Mouse (Mus musculus) forebrain, embryonic 11.5 days (tissue): ENCODE results near the gene Nup54. TPM values are rescaled to one million over a fixed set of nuclear protein-coding genes. Genes with fewer than 3 reads are reported as not detected.

Source experiments
- ATAC-seq: fragments of 200-750 bp; cut with Nextera tagmentation; replicated peaks from 2 replicates; pipeline ENCODE4 v1.8.0; 2017; ENCODE audit warnings: moderate TSS enrichment; ENCODE audit not compliant: low FRiP score
- DNase-seq: peaks from one replicate; pipeline ENCODE4 v3.0.0-alpha.2; 2017; ENCODE audit warnings: low spot score
- H3K27ac ChIP-seq: fragments of 300-500 bp; sonication (generic); 2 replicates; pipeline ENCODE4 v1.5.1; 2014; ENCODE audit warnings: low read depth, low read length
- H3K27me3 ChIP-seq: fragments of 300-500 bp; sonication (generic); 2 replicates; pipeline ENCODE4 v1.6.1; 2014; ENCODE audit warnings: mild to moderate bottlenecking, low read length, mixed read lengths; ENCODE audit not compliant: control insufficient read depth, insufficient read depth
- H3K36me3 ChIP-seq: fragments of 300-500 bp; sonication (generic); 2 replicates; pipeline ENCODE4 v1.6.1; 2014; ENCODE audit warnings: mild to moderate bottlenecking, low read length, moderate library complexity, mixed read lengths; ENCODE audit not compliant: control insufficient read depth, insufficient read depth
- H3K4me1 ChIP-seq: fragments of 300-500 bp; sonication (generic); replicated peaks from 2 replicates; pipeline ENCODE4 v1.6.1; 2014; ENCODE audit warnings: low read length, mixed read lengths; ENCODE audit not compliant: control insufficient read depth, insufficient read depth
- H3K4me2 ChIP-seq: fragments of 300-500 bp; sonication (generic); 2 replicates; pipeline ENCODE4 v1.6.1; 2014; ENCODE audit warnings: low read depth, mild to moderate bottlenecking, low read length, moderate library complexity, mixed read lengths; ENCODE audit not compliant: severe bottlenecking
- H3K4me3 ChIP-seq: fragments of 300-500 bp; sonication (generic); 2 replicates; pipeline ENCODE4 v1.5.1; 2014; ENCODE audit warnings: low read depth, low read length
- H3K9ac ChIP-seq: fragments of 300-500 bp; sonication (generic); 2 replicates; pipeline ENCODE4 v1.6.1; 2014; ENCODE audit warnings: low read length
- H3K9me3 ChIP-seq: fragments of 300-500 bp; sonication (generic); 2 replicates; pipeline ENCODE4 v1.6.1; 2016; ENCODE audit warnings: low read length, mixed read lengths; ENCODE audit not compliant: control insufficient read depth
- WGBS: fragments of 180-500 bp; shearing (Covaris S2); extraction: QIAGEN DNeasy Blood & Tissue Kit; methylation state at CpG from one replicate; pipeline ENCODE4 v1.1.7; 2014; 5-methylcytosine and 5-hydroxymethylcytosine counted together
- microRNA-seq: library from miRNA; unstranded; fragments of <30 nt; microRNA quantifications from one replicate; pipeline ENCODE4, GENCODE M21; 2016; ENCODE audit not compliant: insufficient number of aligned reads
- polyA plus RNA-seq: library from polyadenylated mRNA; unstranded; fragments of >200 nt; fragmentation: Nextera tagmentation; extraction: Ambion mirVana; gene quantifications from 2 replicates; pipeline ENCODE4 v1.2.1, GENCODE M21; 2014

Nup54 gene
- polyA plus RNA-seq, 1 experiment from 2014 or later = 65.9 TPM

GRCm38 (mm10) chr5:92369151-92369994 is 65.6 kb downstream of the Nup54 start:
- Histone ChIP-seq H3K4me1 (no peaks in the 10 kb centered on the region), H3K9me3 (no peaks in the 10 kb centered on the region), H3K36me3 (no peaks in the 10 kb centered on the region), H3K9ac (no peak overlapping the region), H3K4me2 (no peak overlapping the region), H3K4me3 (no peak overlapping the region), H3K27ac (no peak overlapping the region), H3K27me3 (no peaks in the 10 kb centered on the region)
- DNase-seq (no peak), ATAC-seq (0 out of 2 replicates have a peak, but pooled peaks have one; percentile 24)
- 78% methylated on average over 13 of the region's 13 CpGs for WGBS

- no peak for DNase-seq
- H3K9ac ChIP-seq = no peak overlapping the region
- H3K9me3 ChIP-seq = no peaks in the 10 kb centered on the region
- H3K36me3 ChIP-seq = no peaks in the 10 kb centered on the region
- no peak overlapping the region for H3K4me2 ChIP-seq
- ATAC-seq = no peak
- H3K4me3 ChIP-seq = no peak overlapping the region
- H3K27me3 ChIP-seq = no peaks in the 10 kb centered on the region
- no peak overlapping the region for H3K27ac ChIP-seq
- 87% methylated on average over 10 of the region's 10 CpGs for WGBS
- no peaks in the 10 kb centered on the region for H3K4me1 ChIP-seq
Observed at GRCm38 (mm10) chr5:92368392-92368791, 66.6 kb downstream of the Nup54 start.

- DNase-seq (peak; percentile 4), ATAC-seq (no peak)
- Histone ChIP-seq H3K27ac (no peak overlapping the region), H3K4me1 (no peaks in the 10 kb centered on the region), H3K4me2 (no peak overlapping the region), H3K27me3 (no peaks in the 10 kb centered on the region), H3K36me3 (no peaks in the 10 kb centered on the region), H3K9me3 (no peaks in the 10 kb centered on the region), H3K9ac (no peak overlapping the region), H3K4me3 (no peak overlapping the region)
- WGBS = 76% methylated on average over 6 of the region's 6 CpGs
Observed at GRCm38 (mm10) chr5:92366565-92366964, 68.5 kb downstream of the Nup54 start.

Small RNA genes lying within 50 kb of the gene (microRNA-seq; reads per million reads assigned to microRNA genes)
- gene Mir6415 = not detected

Other genes with a start within 250 kb of the Nup54 start
- not detected in 2 replicates for gene U90926, start 219.8 kb downstream of the Nup54 start, polyA plus RNA-seq
- not detected in 2 replicates for gene Ppef2, start 178.9 kb downstream of the Nup54 start, polyA plus RNA-seq
- 3.6 and 4.0 TPM in 2 replicates for gene Naaa, start 157.0 kb downstream of the Nup54 start, polyA plus RNA-seq
- gene Sdad1, start 124.7 kb downstream of the Nup54 start, polyA plus RNA-seq = 36.8 and 40.2 TPM in 2 replicates
- gene Cxcl9, start 107.1 kb downstream of the Nup54 start, polyA plus RNA-seq = not detected in 2 replicates
- 0.75 and 1.0 TPM in 2 replicates for gene Art3, start 103.4 kb downstream of the Nup54 start, polyA plus RNA-seq
- 0.23 TPM in 1 of 2 replicates, not detected in the other for gene Cxcl10, start 86.3 kb downstream of the Nup54 start, polyA plus RNA-seq
- gene Scarb2, start 71.6 kb upstream of the Nup54 start, polyA plus RNA-seq = 10.4 and 10.5 TPM in 2 replicates
- not detected in 2 replicates for gene Fam47e, start 119.8 kb upstream of the Nup54 start, polyA plus RNA-seq
- 6.3 and 7.0 TPM in 2 replicates for gene Stbd1, start 167.8 kb upstream of the Nup54 start, polyA plus RNA-seq
- 1.0 and 1.2 TPM in 2 replicates for gene Ccdc158, start 240.1 kb upstream of the Nup54 start, polyA plus RNA-seq
- 12.2 and 15.2 TPM in 2 replicates for gene Shroom3, start 248.2 kb upstream of the Nup54 start, polyA plus RNA-seq